Mouse (Mus musculus) CH12.LX (cell line): ENCODE measurements around the gene Npy4r. TPM values are rescaled to one million over a fixed set of nuclear protein-coding genes. Genes with fewer than 3 reads are reported as not detected.

Experiments
- DNase-seq: peaks from one replicate; pipeline ENCODE4 v3.0.0-alpha.2; 2013; ENCODE audit errors: extremely low read depth
- H3K27ac ChIP-seq: 2 replicates; pipeline ENCODE4 v1.5.1; 2012; ENCODE audit warnings: low read depth, mild to moderate bottlenecking, control low read depth, moderate library complexity; ENCODE audit not compliant: insufficient read depth
- H3K27me3 ChIP-seq: replicated peaks from 2 replicates; pipeline ENCODE3; 2012; ENCODE audit warnings: inconsistent platforms
- H3K36me3 ChIP-seq, 2 experiments: replicated peaks in 1 of 2; 2 replicates each; pipeline versions ENCODE3 to v1.6.1; 2012; ENCODE audit warnings: inconsistent platforms in 1 of 2, low read length in 1 of 2, mild to moderate bottlenecking in 1 of 2, mixed read lengths in 1 of 2, moderate library complexity in 1 of 2; ENCODE audit not compliant: control insufficient read depth in 1 of 2, insufficient read depth in 1 of 2
- H3K4me1 ChIP-seq, 2 experiments: 2 replicates each; pipeline ENCODE4 v1.6.1; 2012; ENCODE audit warnings: inconsistent platforms in 1 of 2, moderate library complexity in 1 of 2; ENCODE audit not compliant: insufficient read depth in 2 of 2, control insufficient read depth in 1 of 2
- H3K4me2 ChIP-seq: 2 replicates; pipeline ENCODE4 v1.6.1; 2012; ENCODE audit warnings: low read depth, mild to moderate bottlenecking, control low read depth; ENCODE audit not compliant: poor library complexity, insufficient read depth, severe bottlenecking
- H3K4me3 ChIP-seq, 3 experiments: fragments of 150-350 bp in 1 of 3; sonication (generic) in 1 of 3; replicated peaks in 1 of 3; 2 replicates each; pipeline versions ENCODE3 to v1.5.1; 2011 to 2012; ENCODE audit warnings: low read depth in 2 of 3, low read length in 2 of 3, mild to moderate bottlenecking in 2 of 3, moderate library complexity in 2 of 3, control low read depth in 1 of 3, improper control_type of control experiment in 1 of 3, inconsistent platforms in 1 of 3, mixed read lengths in 1 of 3; ENCODE audit not compliant: poor library complexity in 1 of 3
- H3K79me2 ChIP-seq: replicated peaks from 2 replicates; pipeline ENCODE4 v1.6.1; 2012; ENCODE audit warnings: mild to moderate bottlenecking, moderate library complexity; ENCODE audit not compliant: control insufficient read depth, poor library complexity, insufficient read depth, severe bottlenecking; ENCODE audit errors: extremely low read depth
- H3K9ac ChIP-seq: 2 replicates; pipeline ENCODE4 v1.6.1; 2012; ENCODE audit warnings: low read depth, mild to moderate bottlenecking, control low read depth, moderate library complexity; ENCODE audit not compliant: insufficient read depth
- H3K9me3 ChIP-seq: replicated peaks from 2 replicates; pipeline ENCODE3; 2012; ENCODE audit warnings: low read length, inconsistent platforms, mixed read lengths
- BHLHE40 ChIP-seq: IDR thresholded peaks from 2 replicates; pipeline ENCODE4 v1.6.1; 2011; ENCODE audit warnings: mild to moderate bottlenecking, low read depth, low read length, improper control_type of control experiment
- CHD2 ChIP-seq: IDR thresholded peaks from 2 replicates; pipeline ENCODE4 v1.6.1; 2011; ENCODE audit warnings: low read length, improper control_type of control experiment
- ELF1 ChIP-seq: IDR thresholded peaks from 2 replicates; pipeline ENCODE4 v1.6.1; 2014; ENCODE audit warnings: low read depth, mild to moderate bottlenecking, inconsistent platforms, low read length, improper control_type of control experiment
- IRF4 ChIP-seq: IDR thresholded peaks from 2 replicates; pipeline ENCODE4 v1.6.1; 2014; ENCODE audit warnings: low read depth, mild to moderate bottlenecking, inconsistent platforms, low read length, improper control_type of control experiment
- JUN ChIP-seq: IDR thresholded peaks from 2 replicates; pipeline ENCODE4 v1.6.1; 2011; ENCODE audit warnings: low read depth, mild to moderate bottlenecking, low read length, improper control_type of control experiment, moderate library complexity; ENCODE audit not compliant: insufficient read depth
- JUND ChIP-seq: conservative IDR thresholded peaks from 2 replicates; pipeline ENCODE4 v1.6.1; 2011; ENCODE audit warnings: low read depth, low read length, improper control_type of control experiment
- MAFK ChIP-seq: IDR thresholded peaks from 2 replicates; pipeline ENCODE4 v1.6.1; 2011; ENCODE audit warnings: low read length, improper control_type of control experiment; ENCODE audit not compliant: insufficient replicate concordance
- MEF2A ChIP-seq: IDR thresholded peaks from 2 replicates; pipeline ENCODE4 v1.6.1; 2014; ENCODE audit warnings: low read depth, mild to moderate bottlenecking, inconsistent platforms, low read length, improper control_type of control experiment, borderline replicate concordance
- MXI1 ChIP-seq: IDR thresholded peaks from 2 replicates; pipeline ENCODE4 v1.6.1; 2011; ENCODE audit warnings: mild to moderate bottlenecking, low read depth, low read length, improper control_type of control experiment
- NELFE ChIP-seq: IDR thresholded peaks from 2 replicates; pipeline ENCODE4 v1.6.1; 2011; ENCODE audit warnings: low read depth, low read length, improper control_type of control experiment
- PAX5 ChIP-seq: IDR thresholded peaks from 2 replicates; pipeline ENCODE4 v1.6.1; 2012; ENCODE audit warnings: low read length, inconsistent platforms, mixed read lengths
- POLR2A ChIP-seq: IDR thresholded peaks from 2 replicates; pipeline ENCODE4 v1.6.1; 2011; ENCODE audit warnings: low read depth, mild to moderate bottlenecking, improper control_type of control experiment, low read length
- RAD21 ChIP-seq: IDR thresholded peaks from 2 replicates; pipeline ENCODE4 v1.6.1; 2011; ENCODE audit warnings: low read depth, mild to moderate bottlenecking, low read length, improper control_type of control experiment, moderate library complexity
- TBP ChIP-seq: conservative IDR thresholded peaks from 2 replicates; pipeline ENCODE4 v1.6.1; 2011; ENCODE audit warnings: low read depth, low read length, improper control_type of control experiment
- UBTF ChIP-seq: IDR thresholded peaks from 2 replicates; pipeline ENCODE4 v1.6.1; 2012; ENCODE audit warnings: low read depth, mild to moderate bottlenecking, inconsistent platforms, low read length, improper control_type of control experiment, moderate library complexity
- USF1 ChIP-seq: IDR thresholded peaks from 2 replicates; pipeline ENCODE4 v1.6.1; 2014; ENCODE audit warnings: low read depth, mild to moderate bottlenecking, inconsistent platforms, low read length, improper control_type of control experiment
- USF2 ChIP-seq: conservative IDR thresholded peaks from 2 replicates; pipeline ENCODE4 v1.6.1; 2011; ENCODE audit warnings: low read depth, low read length, improper control_type of control experiment
- ZC3H11A ChIP-seq: IDR thresholded peaks from 2 replicates; pipeline ENCODE4 v1.6.1; 2012; ENCODE audit warnings: low read depth, mild to moderate bottlenecking, inconsistent platforms, low read length, improper control_type of control experiment
- ZNF384 ChIP-seq: IDR thresholded peaks from 2 replicates; pipeline ENCODE4 v1.6.1; 2012; ENCODE audit warnings: low read depth, low read length, improper control_type of control experiment, inconsistent platforms
- dilution Hi-C: fragments of 300-500 bp; cut with MboI; formaldehyde crosslinking; loops from 2 replicates; pipeline ENCODE4 v1.14.3; 2020; ENCODE audit warnings: low sequenced_read_pairs; ENCODE audit not compliant: extremely low pct_unique_long_range_greater_than_20kb, extremely low pct_ligation_motif_present
- in situ Hi-C: fragments of 300-500 bp; cut with MboI; formaldehyde crosslinking; loops from 3 replicates; pipeline ENCODE4 v1.14.3; 2019; ENCODE audit warnings: low sequenced_read_pairs, low pct_ligation_motif_present, low pct_unique_long_range_greater_than_20kb, mixed read lengths
- polyA plus RNA-seq: library from polyadenylated mRNA; unstranded; fragments of >175 nt; gene quantifications from 2 replicates; pipeline ENCODE4 v1.2.1, GENCODE M21; 2012; ENCODE audit warnings: low read depth; ENCODE audit not compliant: insufficient read length
- total RNA-seq, 2 experiments: library from RNA; depleted of rRNA; stranded (reverse); fragments of 300-350 nt in 1 of 2; fragments of >200 nt in 1 of 2; gene quantifications; 2 replicates each; pipeline ENCODE4 v1.2.3; 2012 to 2014

Npy4r gene
- total and polyA plus RNA-seq, 3 experiments = 0.04 TPM; not detected in 2

GRCm38 (mm10) chr14:34183101-34183500 is 30.8 kb upstream of the Npy4r start:
- dilution Hi-C loops = no loop called here

DNA sequence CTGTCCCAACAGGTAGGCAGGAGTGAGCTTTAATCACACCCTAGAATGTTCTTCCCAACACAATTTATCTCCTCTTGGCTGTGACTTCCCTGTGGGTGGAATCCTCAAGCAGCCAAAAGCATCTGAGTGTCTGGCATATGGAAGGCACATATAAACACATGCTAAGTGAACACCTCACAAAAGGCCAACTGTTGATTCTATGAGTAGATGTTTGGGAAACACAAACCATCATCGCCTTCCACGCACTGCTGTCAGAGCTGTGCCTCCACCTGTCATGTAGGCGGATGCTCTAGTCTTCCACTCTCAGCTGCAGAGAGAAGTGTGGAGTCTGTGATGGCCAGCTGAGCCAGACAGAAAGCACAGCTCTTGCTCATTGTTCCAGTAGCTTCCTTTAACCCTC is 27.1 kb upstream of the Npy4r start:
- H3K9ac ChIP-seq = no peak overlapping the region
- 0 out of 4 replicates have a peak, but pooled peaks cover 0 to 2% of the 10 kb centered on the region in 2 experiments for H3K4me1 ChIP-seq
- DNase-seq = no peak
- no peak overlapping the region for H3K4me2 ChIP-seq
- no peak overlapping the region for H3K27ac ChIP-seq
- no peaks in the 10 kb centered on the region for H3K36me3 ChIP-seq
- no peak for TF ChIP-seq POLR2A
- TF ChIP-seq, all 38 proteins: peak for 0
- no peaks in the 10 kb centered on the region for H3K79me2 ChIP-seq
- H3K9me3 ChIP-seq = peaks cover 7% of the 10 kb centered on the region
- H3K4me3 ChIP-seq = no peak overlapping the region
- H3K27me3 ChIP-seq = no peaks in the 10 kb centered on the region
- dilution Hi-C loops = no loop called here
- in situ Hi-C loops = no loop called here

More at GRCm38 (mm10) chr14:34183101-34183500, 30.8 kb upstream of the Npy4r start:
- no peak overlapping the region for H3K27ac ChIP-seq
- TF ChIP-seq TBP = no peak
- no peak for TF ChIP-seq ZNF384
- TF ChIP-seq BHLHE40 = no peak
- no peak for TF ChIP-seq MXI1
- no peak for TF ChIP-seq USF2
- no peak for TF ChIP-seq UBTF
- no peak for TF ChIP-seq IRF4
- no peak for TF ChIP-seq ZC3H11A
- TF ChIP-seq JUN = no peak
- TF ChIP-seq USF1 = no peak
- no peak for TF ChIP-seq ELF1
- no peak for TF ChIP-seq JUND
- no peak for TF ChIP-seq RAD21
- TF ChIP-seq PAX5 = no peak
- no peak for TF ChIP-seq MEF2A
- no peak for TF ChIP-seq NELFE
- TF ChIP-seq CHD2 = no peak
- TF ChIP-seq MAFK = no peak
- H3K9ac ChIP-seq = no peak overlapping the region
- 0 out of 4 replicates have a peak, but pooled peaks cover 0 to under 1% of the 10 kb centered on the region in 2 experiments for H3K4me1 ChIP-seq
- no peaks in the 10 kb centered on the region for H3K79me2 ChIP-seq
- H3K36me3 ChIP-seq = no peaks in the 10 kb centered on the region
- no peak for DNase-seq
- H3K27me3 ChIP-seq = no peaks in the 10 kb centered on the region
- H3K9me3 ChIP-seq = peaks cover 7% of the 10 kb centered on the region
- no peak overlapping the region for H3K4me3 ChIP-seq
- in situ Hi-C loops = no loop called here
- no peak overlapping the region for H3K4me2 ChIP-seq
